Mouse (Mus musculus) hindbrain, embryonic 16.5 days (tissue): Measurements from ENCODE around the gene Paics. TPM values are rescaled to one million over a fixed set of nuclear protein-coding genes. Genes with fewer than 3 reads are reported as not detected.

Experiments used
- ATAC-seq: fragments of 200-750 bp; cut with Nextera tagmentation; 2 replicates; pipeline ENCODE4 v1.8.0; 2017; ENCODE audit warnings: moderate TSS enrichment, moderate library complexity
- H3K27ac ChIP-seq: fragments of 300-500 bp; sonication (generic); 2 replicates; pipeline ENCODE4 v1.5.1; 2014; ENCODE audit warnings: low read depth, mild to moderate bottlenecking, control low read depth, low read length, moderate library complexity
- H3K27me3 ChIP-seq: fragments of 300-500 bp; sonication (generic); replicated peaks from 2 replicates; pipeline ENCODE4 v1.6.1; 2014; ENCODE audit warnings: low read length; ENCODE audit not compliant: control insufficient read depth, insufficient read depth
- H3K36me3 ChIP-seq: fragments of 300-500 bp; sonication (generic); 2 replicates; pipeline ENCODE4 v1.6.1; 2014; ENCODE audit warnings: mild to moderate bottlenecking, low read length, moderate library complexity, mixed read lengths; ENCODE audit not compliant: control insufficient read depth, insufficient read depth
- H3K4me1 ChIP-seq: fragments of 300-500 bp; sonication (generic); 2 replicates; pipeline ENCODE4 v1.6.1; 2014; ENCODE audit warnings: low read depth, low read length; ENCODE audit not compliant: control insufficient read depth, insufficient read depth
- H3K4me2 ChIP-seq: fragments of 300-500 bp; sonication (generic); 2 replicates; pipeline ENCODE4 v1.6.1; 2014; ENCODE audit warnings: mild to moderate bottlenecking, low read length, control low read depth, moderate library complexity
- H3K4me3 ChIP-seq: fragments of 300-500 bp; sonication (generic); 2 replicates; pipeline ENCODE4 v1.5.1; 2014; ENCODE audit warnings: mild to moderate bottlenecking, low read length, control low read depth, moderate library complexity
- H3K9ac ChIP-seq: fragments of 300-500 bp; sonication (generic); 2 replicates; pipeline ENCODE4 v1.6.1; 2014; ENCODE audit warnings: low read depth, mild to moderate bottlenecking, control low read depth, low read length, moderate library complexity
- H3K9me3 ChIP-seq: fragments of 300-500 bp; sonication (generic); 2 replicates; pipeline ENCODE4 v1.6.1; 2014; ENCODE audit warnings: mild to moderate bottlenecking, low read length, moderate library complexity; ENCODE audit not compliant: control insufficient read depth
- WGBS: fragments of 180-500 bp; shearing (Covaris S2); extraction: QIAGEN DNeasy Blood & Tissue Kit; methylation state at CpG from one replicate; pipeline ENCODE4 v1.1.7; 2014; 5-methylcytosine and 5-hydroxymethylcytosine counted together
- polyA plus RNA-seq: library from polyadenylated mRNA; unstranded; fragments of >200 nt; fragmentation: Nextera tagmentation; extraction: Ambion mirVana; gene quantifications from 2 replicates; pipeline ENCODE4 v1.2.1, GENCODE M21; 2015

Paics gene
- polyA plus RNA-seq, 1 experiment from 2014 or later = 194 TPM

DNA sequence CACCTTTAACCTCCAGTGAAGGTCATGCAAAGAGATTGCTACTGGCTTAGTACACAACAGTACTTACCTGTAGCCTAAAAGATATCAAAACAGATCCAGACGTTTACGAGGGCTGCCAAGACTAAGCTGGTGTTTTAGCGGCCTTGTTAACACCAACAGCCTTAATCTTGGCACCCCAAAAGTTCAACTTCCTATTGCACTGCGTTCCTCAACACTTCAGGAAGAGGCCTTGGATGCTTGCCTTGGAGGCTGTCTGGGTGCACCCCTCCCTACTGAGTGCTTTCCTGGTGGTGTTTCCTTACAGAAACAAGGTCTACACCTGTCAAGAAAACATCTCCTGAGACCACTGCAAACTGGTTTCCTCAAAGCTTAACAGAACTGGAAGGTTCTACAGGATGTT is 4.0 kb upstream of the Paics start:
- 95% methylated on average over 4 of the region's 4 CpGs for WGBS
- Histone ChIP-seq H3K27ac (no peak overlapping the region), H3K4me1 (peaks cover 11% of the 10 kb centered on the region), H3K4me3 (no peak overlapping the region), H3K9me3 (no peaks in the 10 kb centered on the region), H3K4me2 (no peak overlapping the region), H3K27me3 (no peaks in the 10 kb centered on the region), H3K9ac (no peak overlapping the region), H3K36me3 (no peaks in the 10 kb centered on the region)
- no peak for ATAC-seq

DNA sequence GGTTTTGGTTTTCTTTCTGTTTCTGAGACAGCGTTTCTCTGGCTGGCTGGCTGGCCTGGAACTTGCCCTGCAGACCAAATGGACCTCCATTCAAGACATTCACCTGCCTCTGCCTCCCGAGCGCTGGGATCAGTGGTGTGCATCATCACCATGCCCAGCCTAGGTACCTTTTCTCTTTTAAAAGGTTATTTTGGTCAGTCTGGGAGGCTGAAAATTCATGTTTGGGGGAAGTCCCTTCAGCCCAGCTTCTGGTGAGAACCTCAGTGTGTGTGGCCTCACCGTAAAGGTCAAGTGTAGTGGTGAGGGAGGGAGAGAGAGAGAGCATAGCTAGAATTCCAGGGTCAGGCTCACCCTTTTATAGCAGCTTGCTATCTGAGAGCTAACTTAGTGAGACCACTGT is 3.3 kb upstream of the Paics start:
- H3K27me3 ChIP-seq = no peaks in the 10 kb centered on the region
- H3K9me3 ChIP-seq = no peaks in the 10 kb centered on the region
- WGBS = 96% methylated on average over 4 of the region's 4 CpGs
- no peak for ATAC-seq
- H3K9ac ChIP-seq = no peak overlapping the region
- H3K27ac ChIP-seq = no peak overlapping the region
- H3K4me2 ChIP-seq = no peak overlapping the region
- H3K36me3 ChIP-seq = no peaks in the 10 kb centered on the region
- peaks cover 17% of the 10 kb centered on the region for H3K4me1 ChIP-seq
- H3K4me3 ChIP-seq = no peak overlapping the region

DNA sequence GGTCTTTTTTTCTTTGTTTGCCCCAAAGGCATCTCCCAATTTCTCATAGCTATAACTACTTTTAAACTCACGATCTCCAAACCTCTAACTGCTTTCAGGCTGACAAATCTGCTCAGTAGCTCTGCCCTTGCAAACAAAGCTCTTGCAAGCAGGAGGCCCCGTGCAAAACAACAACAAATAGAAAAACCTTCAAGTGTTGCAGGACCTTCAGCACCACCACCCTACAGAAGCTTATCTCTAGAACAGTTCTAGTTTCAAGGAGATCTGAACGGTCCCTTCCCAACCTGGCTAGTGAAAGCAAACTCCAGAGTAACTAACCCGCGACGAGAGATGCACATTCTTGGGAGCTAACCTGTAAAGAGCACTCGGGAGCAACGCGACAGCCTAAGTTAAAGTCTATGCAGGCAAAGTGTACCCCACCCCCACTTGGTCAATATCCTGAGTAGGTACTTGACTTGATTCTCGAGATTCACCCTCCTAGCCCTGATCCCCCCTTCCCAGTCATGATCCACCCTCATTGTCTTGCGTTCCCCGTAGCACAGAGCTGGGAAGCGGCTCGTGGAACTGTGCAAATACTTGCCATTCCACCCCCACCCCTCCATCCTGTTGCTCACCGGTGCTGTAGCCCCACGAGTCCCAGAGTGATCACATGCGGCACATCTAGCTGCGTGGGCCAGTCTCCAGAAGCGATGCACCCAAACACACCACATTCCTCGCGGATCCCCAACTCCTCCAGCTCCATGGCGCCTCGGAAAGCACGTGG is 583 bp upstream of the Paics start:
- no peaks in the 10 kb centered on the region for H3K36me3 ChIP-seq
- ATAC-seq = peak; percentile 71

DNA sequence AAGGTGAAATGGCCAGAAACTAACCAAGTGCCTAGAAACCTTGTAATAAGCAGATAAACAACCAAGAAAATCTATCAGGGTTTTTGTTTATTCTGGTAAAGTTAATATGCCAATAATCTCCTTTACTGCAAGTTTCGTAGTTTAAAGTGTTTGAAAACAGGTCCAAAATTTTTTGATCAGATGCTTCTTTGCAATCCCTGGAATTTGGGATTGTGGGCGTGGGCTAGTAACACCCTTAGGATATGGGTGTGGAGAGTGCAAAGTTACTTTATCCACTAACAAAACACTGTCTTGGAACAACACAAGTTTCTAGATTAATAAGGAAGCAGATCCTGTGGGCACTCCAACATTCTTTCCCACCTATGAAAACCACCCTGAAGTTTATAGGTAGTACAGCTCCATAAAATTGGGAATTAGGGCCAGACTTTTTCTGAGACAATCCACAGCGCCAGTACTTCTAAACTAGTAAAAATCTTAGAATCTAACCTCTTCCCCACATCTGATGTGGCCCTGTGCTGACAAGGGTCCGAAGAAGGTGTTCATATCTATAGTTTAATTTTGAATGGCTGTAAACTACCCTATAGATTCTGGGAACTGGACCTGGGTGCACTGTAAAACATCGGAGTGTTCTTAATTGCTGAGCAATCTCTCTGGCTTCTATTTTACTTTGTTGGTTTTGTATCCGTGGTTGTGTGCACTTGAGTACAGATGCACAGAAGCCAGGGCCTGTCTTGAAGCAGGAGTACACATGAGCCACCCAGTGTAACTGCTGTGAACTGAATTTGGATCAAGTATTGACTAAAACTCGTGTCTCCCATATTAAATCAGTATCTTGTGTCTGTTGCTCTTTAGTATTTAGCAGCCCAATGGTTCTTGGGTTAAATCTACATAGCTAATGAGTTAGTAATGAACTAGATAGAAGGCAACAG is 1.3 kb downstream of the Paics start:
- H3K4me2 ChIP-seq = peak overlapping the region; percentile 88

More for the DNA sequence above, 583 bp upstream of the Paics start:
- Histone ChIP-seq H3K9me3 (no peaks in the 10 kb centered on the region), H3K9ac (peak overlapping the region; percentile 77), H3K4me2 (peak overlapping the region; percentile 88), H3K27me3 (no peaks in the 10 kb centered on the region), H3K4me1 (peaks cover 19% of the 10 kb centered on the region), H3K4me3 (peak overlapping the region; percentile 57), H3K27ac (peak overlapping the region; percentile 86)
- WGBS = under 1% methylated on average over 24 of the region's 24 CpGs

DNA sequence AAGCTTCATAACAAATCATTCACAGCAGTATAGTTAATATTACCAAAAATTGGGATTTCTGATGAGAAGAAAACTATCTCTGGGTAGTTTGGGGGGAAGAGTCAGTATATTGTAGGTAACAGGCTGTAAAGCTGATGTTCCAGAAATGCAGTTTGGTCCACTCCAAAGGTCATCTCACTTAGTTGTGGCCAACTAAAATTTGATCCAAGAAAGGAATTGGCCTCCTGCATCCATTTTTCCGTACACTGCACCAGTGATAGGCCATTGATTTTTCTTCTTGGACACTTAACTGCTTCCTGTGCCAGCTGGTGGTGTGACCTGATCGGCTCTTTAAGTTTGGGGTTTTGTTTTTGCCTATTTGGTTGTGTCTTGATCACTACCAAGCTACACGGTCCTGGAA is 2.7 kb downstream of the Paics start:
- no peaks in the 10 kb centered on the region for H3K9me3 ChIP-seq
- ATAC-seq = no peak
- no peak overlapping the region for H3K27ac ChIP-seq
- H3K4me1 ChIP-seq = peaks cover 19% of the 10 kb centered on the region
- H3K9ac ChIP-seq = no peak overlapping the region
- H3K4me2 ChIP-seq = no peak overlapping the region
- H3K36me3 ChIP-seq = peaks cover 10% of the 10 kb centered on the region
- no peak overlapping the region for H3K4me3 ChIP-seq
- H3K27me3 ChIP-seq = no peaks in the 10 kb centered on the region
- 78% methylated on average over 3 of the region's 3 CpGs for WGBS

More for the DNA sequence above, 1.3 kb downstream of the Paics start:
- no peak for ATAC-seq
- Histone ChIP-seq H3K4me3 (peak overlapping the region; percentile 57), H3K27me3 (no peaks in the 10 kb centered on the region), H3K9me3 (no peaks in the 10 kb centered on the region), H3K36me3 (peaks cover 6% of the 10 kb centered on the region; the same call in 1 of the 2 replicates), H3K9ac (peak overlapping the region; percentile 77), H3K4me1 (peaks cover 19% of the 10 kb centered on the region), H3K27ac (peak overlapping the region; percentile 86)
- WGBS = 14% methylated on average over 7 of the region's 7 CpGs

DNA sequence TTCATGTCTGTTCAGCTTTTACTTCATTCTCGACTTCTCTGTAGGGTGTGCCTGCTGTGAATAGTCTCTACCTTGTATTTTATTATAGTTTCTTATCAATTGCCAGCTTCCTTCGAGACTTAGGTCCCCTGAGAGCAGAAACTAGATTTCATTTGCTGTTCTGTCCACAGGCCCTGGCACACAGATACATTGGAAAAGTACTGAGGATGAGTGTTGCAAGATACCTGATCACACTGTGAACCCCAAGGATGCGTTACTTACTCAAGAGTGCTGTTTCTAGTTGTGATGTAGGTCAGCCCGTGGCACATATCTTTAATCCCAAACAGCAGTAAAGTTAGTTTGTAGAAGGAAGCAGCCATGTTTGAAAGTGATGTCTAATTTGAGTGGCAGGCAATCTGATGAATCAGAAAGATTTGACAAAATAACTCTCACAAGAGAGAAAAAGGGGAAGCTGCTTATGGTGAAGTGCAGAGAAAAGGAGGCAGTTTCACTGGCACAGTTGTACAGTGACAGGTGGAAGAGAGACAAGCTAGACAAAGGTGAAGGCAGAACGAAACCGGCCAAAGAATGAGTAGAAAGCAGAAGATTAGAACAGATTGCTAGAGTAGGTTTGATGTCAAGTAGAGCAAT is 3.3 kb downstream of the Paics start:
- H3K4me2 ChIP-seq = no peak overlapping the region
- H3K36me3 ChIP-seq = peaks cover 12% of the 10 kb centered on the region
- ATAC-seq = no peak
- H3K9ac ChIP-seq = no peak overlapping the region
- H3K27ac ChIP-seq = no peak overlapping the region
- H3K9me3 ChIP-seq = no peaks in the 10 kb centered on the region
- 86% methylated on average over 6 of the region's 6 CpGs for WGBS
- peaks cover 19% of the 10 kb centered on the region for H3K4me1 ChIP-seq
- no peak overlapping the region for H3K4me3 ChIP-seq
- no peaks in the 10 kb centered on the region for H3K27me3 ChIP-seq

DNA sequence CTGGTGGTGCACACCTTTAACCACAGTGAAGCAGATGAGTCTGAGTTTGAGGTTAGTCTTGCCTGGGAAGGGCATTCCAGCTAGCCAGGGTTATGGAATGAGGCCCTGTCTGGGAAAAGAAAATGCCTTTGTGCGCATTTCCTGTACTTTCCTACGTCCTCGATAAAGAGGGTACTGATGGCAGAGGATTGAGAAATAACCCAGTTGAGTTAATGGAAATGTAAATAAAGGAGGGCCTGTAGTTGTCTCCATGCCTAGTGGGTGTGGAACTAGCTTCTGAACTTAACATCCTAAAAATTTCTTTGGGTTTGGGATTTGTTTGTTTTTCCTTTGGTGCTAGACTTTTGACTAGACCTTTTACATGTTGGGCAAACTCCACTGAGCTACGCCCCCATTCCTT is 4.4 kb downstream of the Paics start:
- no peak for ATAC-seq
- H3K4me2 ChIP-seq = no peak overlapping the region
- H3K27ac ChIP-seq = no peak overlapping the region
- WGBS = 82% methylated on average over 4 of the region's 4 CpGs
- no peaks in the 10 kb centered on the region for H3K9me3 ChIP-seq
- H3K27me3 ChIP-seq = no peaks in the 10 kb centered on the region
- no peak overlapping the region for H3K9ac ChIP-seq
- H3K36me3 ChIP-seq = peaks cover 18% of the 10 kb centered on the region
- no peak overlapping the region for H3K4me3 ChIP-seq
- H3K4me1 ChIP-seq = peaks cover 9% of the 10 kb centered on the region

DNA sequence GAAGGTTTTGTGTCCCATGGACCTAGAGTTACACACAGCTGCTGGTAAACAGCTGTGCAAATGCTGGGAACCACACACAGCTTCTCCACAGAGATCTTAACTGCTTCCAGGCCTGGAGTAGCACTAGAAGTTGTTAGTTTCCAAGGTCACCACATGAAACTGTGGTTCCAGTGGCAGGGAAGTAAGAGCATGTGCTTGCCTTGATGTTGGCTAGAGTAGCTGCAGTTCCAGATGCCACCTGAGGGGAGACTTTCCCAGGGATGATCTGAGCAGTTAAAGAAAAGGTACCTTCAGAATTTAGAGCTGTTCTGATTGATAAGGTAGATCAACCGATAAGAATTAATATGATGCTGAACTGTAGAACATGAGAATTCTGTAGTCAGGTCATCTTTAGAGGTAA is 6.8 kb downstream of the Paics start:
- Histone ChIP-seq H3K4me2 (no peak overlapping the region), H3K27me3 (no peaks in the 10 kb centered on the region), H3K9me3 (no peaks in the 10 kb centered on the region), H3K27ac (no peak overlapping the region), H3K4me3 (no peak overlapping the region), H3K36me3 (peaks cover 23% of the 10 kb centered on the region), H3K9ac (no peak overlapping the region), H3K4me1 (no peaks in the 10 kb centered on the region; the same call in 1 of the 2 replicates)
- ATAC-seq = no peak
- WGBS = 96% methylated on average over 1 of the region's 1 CpGs

DNA sequence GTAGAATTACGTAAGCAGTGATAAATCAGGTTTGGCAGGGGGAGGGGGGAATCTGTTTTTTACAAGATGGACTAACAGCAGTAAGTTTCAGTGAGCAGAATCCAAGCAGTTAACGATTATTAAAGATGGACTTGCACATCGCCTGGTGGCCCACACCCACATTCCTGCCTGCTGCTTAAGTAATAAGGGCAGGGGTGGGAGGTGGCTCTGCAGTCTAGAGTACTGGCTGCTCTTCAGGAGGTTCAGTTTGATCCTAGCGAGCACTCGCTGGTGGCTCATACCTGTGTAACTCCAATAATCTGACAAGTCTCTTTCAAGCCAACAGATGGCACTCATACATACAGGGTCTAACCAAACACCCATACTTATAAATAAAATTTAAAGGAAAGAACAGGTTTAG is 8.5 kb downstream of the Paics start:
- WGBS = 93% methylated on average over 5 of the region's 5 CpGs

More for the DNA sequence above, 8.5 kb downstream of the Paics start:
- Histone ChIP-seq H3K27me3 (no peaks in the 10 kb centered on the region), H3K4me3 (no peak overlapping the region), H3K27ac (no peak overlapping the region), H3K9me3 (no peaks in the 10 kb centered on the region), H3K36me3 (peaks cover 25% of the 10 kb centered on the region), H3K4me2 (no peak overlapping the region), H3K4me1 (no peaks in the 10 kb centered on the region), H3K9ac (no peak overlapping the region)
- ATAC-seq = no peak
